Mouse (Mus musculus) lung, postnatal 25 days (tissue): ENCODE data around the gene Tinagl1.

Source experiments
- DNase-seq: peaks from one replicate; pipeline ENCODE4 v3.0.0; 2022; ENCODE audit warnings: low spot score

The Tinagl1 gene

DNA sequence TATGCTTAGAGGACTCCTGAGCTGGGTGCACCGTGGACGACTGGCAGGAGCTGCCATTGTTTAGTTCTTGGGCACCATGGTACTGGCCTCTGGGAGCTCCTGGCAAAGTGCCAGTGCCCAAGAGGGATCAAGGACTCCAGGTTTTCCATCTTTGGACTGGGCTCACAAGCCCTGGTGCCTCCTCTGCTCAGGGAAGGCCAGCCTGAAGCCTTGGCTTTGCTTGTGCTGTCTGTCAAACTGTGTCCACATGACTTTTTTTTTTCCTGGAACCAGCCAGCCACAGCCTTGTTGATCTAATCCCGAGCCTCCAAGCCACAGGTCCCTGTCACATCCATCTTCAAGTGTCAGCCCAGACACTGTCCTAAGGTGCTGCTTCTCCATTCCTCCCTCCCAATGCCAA, 33.1 kb downstream of the Tinagl1 start:
- no peak for DNase-seq

DNA sequence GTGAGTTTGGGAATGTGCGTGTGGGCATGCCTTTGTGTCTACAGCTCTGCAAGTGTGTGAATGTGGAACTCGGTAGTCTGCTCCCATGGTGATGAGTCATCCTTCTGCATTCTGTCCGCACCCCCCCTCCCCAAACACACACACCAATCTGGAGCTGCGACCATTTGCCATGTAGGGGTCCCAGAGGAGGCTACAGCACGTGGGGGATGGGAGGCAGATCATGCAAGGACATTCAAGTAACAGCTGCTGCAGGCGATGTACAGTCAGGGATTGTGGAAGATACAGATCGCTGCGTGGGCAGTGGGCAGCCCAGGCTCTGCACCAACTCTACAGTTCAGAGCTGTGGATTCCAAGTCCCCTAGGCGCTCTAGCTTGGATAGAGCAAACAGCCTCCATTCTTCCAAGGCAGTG, 33.9 kb downstream of the Tinagl1 start:
- no peak for DNase-seq

DNA sequence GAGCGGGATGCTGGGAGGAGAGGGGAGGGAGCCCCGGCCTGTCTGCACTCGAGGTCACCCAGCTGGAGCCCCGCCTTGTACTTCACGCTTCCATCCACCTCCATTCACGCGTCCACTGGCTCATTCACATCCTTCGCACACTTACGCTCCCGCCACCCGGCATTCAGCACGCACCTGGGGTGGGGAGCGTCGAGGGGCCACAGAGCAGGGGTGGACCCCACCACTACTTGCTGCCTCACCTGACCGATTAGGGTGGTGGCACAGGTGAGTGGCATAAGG, 35.8 kb downstream of the Tinagl1 start, which contains the start of gene Hcrtr1:
TSS of gene Hcrtr1 (minus strand) at position 146 of the 279 bp plus-strand sequence.
- no peak for DNase-seq

DNA sequence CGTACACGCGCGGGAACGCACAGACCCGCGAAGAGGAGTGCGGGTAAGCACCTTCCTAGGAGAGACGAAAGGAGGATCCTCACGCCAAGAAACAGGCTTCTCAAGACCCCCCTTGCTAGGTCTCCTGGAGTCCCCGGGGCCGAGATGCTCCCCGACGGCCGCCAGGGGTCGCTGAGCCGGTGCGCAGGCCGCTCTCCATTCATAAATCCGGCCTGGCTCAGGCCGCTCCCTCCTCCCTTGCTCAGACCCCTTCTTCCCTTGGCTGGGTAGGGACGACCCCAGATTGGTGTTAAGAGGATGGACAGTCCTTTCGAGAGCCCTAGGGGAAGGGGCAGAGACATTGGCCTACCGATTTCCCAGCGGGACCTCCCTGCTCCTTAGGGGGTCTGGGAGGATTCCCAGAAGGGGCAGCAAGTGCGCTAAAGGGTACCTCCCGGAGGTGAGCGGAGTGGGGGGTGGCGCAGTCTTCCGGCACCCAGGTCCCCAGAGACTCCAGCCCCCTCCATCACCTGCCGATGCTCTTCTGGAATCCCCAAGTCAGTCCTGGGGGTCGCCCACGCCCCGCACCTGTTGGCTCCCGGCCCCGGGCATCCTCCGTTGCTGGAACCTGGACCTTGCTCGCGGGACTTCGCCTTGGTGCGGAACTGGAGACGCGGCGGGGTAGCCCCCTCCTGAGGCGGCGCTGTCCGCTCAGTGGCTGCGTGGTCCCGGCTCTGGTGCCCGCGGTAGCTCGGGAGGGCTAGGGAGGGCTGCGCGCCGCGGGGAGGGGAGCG, 36.3 kb downstream of the Tinagl1 start:
- DNase-seq = peak; percentile 69

DNA sequence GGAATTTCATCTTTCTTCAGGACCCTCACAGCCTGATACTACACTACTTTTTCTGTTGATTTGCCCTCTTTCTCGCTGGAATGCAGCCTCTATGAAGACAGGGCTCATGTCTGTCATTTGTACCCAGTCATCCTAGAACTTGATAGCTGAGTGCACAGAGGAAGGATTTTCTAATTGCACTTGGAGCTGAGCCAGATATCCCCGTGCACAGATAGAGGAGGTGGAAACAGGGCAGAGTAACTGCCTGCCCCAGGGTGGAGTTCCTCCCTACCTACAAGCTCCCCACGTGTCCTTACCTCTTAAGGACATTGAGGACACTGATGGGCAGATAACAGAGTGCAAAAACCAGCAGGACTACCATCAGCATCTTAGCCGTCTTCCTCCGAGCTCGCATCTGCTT, 41.5 kb downstream of the Tinagl1 start:
- DNase-seq = no peak

DNA sequence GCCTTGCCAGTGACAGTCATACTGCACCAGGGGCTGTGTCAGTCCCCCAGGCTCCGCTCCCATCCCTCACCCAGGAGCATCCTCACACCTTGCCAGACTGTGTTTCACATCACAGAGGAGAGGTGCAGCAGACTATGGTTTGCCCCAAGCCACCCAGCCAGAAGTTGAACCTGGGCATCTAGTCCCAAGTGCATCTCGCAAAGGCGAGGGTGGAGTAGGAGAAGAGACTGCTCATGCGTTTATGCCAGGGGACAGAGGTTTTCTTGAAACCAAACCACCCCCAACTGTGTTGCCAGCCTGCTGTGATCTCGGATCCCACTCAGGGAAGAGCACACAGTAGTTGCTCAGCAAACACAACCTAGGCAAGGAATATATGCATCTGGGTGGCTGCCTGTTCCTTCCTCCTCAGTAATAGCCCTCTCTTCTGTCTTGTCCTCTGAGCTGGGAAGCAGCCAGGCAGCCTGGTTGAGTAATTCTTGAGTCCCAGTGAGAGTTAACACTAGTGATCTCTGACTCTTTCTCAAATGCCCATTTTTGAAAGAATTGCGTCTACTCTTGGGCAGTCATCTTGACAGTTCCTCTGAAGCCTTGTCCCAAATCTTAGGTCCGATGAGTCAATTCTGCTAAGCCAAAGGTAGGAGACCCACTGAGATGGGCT, 43.3 kb downstream of the Tinagl1 start:
- DNase-seq = no peak

DNA sequence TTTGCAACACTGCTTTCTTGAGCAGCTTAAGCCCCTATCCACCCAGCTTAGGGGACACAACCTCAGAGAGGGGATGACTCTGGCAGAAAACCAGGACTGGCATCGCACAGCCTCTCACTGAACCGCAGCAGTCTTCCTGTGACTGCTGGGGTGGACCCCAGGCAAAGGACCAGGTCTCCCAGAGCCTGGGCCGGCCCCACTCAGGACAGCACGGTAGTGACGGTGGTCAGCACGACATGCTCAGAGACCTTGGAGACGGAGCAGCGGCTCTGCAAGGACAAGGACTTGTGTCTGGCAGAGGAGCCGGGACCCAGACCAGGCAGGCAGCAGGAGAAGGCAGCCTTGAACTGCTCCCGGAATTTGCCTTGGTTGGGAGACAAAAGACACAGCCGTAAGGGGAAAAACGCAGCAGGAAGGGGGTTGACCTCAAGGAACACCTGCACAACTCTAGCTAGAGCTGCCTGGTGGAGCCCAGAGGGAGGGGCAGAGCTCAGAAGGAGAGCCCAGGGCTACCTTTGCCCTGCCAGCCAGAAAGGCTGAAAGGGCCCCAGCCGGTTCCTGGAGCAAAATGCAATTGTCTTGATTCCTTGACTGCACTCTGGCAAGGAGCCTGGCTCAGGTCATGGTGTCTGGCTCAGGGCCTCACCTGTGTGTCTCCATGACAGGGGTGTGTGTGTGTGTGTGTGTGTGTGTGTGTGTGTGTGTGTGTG, 44.1 kb downstream of the Tinagl1 start:
- no peak for DNase-seq

DNA sequence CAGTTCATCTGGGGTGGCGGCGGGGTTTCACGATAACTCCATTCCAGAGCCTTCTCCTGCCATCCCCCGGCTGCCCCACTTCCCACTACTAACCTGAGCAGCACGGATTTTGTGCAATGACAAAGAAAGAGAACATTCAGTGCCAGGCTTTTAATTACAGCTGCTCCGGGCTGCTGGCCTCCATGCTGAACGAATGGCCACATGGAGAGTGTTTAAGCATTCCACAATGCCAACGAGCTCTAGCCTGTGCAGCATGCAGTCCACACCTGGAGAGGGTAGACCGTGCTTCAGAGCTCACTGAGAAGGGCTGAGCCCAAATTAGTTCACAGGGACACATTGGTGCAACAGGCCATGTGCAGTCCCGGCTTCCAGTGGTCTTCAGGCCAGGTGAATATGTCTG, 44.8 kb downstream of the Tinagl1 start:
- no peak for DNase-seq

DNA sequence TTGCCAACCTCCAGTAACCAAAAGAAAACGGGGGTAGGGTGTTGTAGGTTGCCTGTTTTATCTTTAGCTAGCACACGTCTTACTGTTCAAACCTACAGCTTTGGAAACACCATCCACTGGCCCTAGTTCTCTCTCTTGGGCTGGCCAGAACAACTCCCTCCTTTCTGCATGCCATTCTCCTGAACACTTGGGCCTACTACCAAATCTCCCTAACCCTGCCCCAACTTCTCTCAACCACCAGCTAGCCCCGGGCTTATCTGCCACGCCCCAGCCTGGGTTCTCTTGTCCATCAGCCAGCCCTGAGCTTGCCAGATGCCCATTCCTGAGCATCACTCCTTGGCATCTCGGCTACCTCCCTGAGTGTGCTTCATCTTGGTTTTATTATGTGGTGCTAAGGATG, 46.0 kb downstream of the Tinagl1 start:
- DNase-seq = no peak

DNA sequence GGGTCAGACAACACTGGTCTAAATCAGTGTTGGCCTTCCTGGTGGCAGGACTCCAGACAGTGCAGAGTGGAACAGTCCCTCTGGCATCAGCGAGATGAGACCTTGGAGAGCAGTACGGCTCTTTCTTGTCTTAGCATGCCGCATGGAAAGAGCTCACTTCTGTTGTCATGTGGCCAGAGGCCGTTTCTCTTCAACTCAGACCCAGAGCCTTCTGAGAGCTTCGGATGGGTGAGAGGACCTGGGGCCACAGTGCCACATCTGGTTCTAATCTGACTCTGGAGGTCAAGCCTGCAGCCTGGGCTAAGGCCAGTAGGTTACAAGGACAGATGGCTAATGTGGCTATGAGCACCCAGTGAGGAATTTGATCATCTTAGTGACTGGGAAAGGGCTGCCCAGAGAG, 49.0 kb downstream of the Tinagl1 start:
- DNase-seq = no peak

DNA sequence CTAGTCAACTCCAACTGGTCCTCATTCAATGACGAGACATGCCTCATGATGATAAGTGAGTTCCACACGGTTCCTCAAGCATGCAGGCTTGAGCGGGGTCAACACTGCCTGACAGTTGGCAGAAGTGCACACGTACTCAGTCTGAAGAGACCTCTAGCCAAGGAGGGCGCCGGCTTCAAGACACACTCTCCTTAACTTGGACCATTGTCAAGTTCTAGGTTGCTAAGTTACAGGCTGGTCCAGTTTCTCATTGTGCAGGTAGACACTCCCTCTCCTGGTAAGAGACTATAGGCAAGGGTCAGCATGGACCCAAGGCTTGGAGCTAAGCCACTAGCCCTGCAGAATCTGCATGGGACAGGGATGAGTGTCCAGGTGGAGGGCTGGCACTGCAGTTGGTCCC, 49.8 kb downstream of the Tinagl1 start:
- peak; percentile 79 for DNase-seq

DNA sequence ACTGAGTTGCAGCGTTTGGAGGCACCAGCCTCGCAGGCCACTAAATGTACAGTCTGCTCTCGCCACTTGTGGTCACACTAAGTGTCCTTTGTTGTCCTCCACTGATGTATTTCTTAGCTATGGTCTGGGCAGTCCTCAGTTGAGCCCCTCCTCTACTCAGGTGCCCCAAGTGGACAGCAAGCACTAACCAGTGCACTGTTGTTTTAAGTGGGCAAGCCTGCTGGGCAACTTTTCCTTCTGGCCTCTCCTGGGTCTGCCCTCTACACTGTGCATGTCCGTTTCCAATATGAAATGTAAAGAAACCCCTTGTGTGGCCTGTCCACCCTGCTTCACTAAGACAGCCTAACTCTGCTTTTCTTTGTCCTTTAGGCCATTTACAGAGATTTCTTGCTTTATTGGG, 50.8 kb downstream of the Tinagl1 start:
- DNase-seq = peak; percentile 75

DNA sequence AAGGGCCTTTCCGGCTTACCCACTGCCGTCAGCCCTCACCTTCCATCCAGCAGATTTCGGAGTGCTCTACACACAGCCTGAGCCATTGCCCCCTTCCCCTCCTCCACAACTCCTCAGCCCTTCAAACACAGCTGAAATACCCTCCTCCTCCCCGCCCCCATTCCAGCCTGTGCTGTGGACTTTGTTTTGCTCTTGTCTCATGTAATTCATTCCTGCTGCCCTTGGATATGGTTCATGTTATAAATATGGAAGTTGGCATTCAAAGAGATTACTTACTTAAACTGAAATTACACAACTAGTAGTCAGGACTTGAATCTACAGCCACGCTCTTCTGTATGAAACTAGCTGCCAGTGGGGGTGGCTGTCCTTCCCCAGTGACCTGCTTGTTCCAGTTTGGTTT, 51.9 kb downstream of the Tinagl1 start:
- DNase-seq = no peak

DNA sequence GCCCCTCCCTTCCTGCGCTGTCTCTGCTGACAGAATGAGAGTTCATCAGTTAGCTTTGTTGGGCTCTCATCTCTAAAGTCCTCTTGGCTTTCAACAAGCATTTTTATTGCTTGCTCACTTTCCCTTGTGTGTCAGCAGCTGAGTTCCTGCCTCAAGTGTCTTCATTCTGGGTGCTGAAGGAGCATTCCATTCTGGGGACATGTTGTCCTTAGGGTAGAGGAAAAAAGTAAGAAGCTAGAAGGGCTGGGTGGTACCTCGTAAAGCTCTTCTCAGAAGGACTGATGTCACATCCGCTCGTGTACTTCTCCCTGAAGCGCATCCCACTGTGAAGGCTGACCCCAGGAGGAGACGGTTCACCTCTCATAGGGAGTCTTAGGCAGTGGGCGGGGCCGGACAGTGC, 53.4 kb downstream of the Tinagl1 start:
- peak; percentile 75 for DNase-seq

DNA sequence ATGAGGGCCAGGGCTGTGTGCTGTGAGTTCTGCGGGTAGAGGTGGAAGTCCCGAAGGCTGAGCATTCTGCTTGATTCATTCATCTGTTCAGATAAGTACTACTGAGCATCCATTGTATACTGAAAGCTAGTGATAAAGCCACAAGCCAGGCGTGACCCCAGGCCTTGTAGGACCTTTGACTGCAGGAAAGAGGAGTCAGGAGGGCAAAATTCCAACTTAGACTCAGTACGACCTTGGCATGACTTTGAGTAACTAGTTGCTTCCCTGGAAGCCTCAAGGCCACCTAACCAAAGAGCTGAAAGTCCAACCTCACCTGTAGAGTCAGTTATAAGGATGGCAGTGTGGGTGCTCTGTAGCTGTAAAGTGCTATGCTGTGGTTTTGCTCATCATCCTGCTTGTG, 54.2 kb downstream of the Tinagl1 start:
- DNase-seq = no peak
